Mouse (Mus musculus): ENCODE measurements around the gene Chchd6.
A peak's percentile ranks its signal among the peaks of the same experiment; 100 is the strongest.

GRCm38 (mm10) chr6:89344613-89345485 lies 250.6 kb downstream of the Chchd6 start:
- TF ChIP-seq CTCF (IDR thresholded peaks at IDR 0.05) (0 out of 2 replicates have a peak, but pooled peaks have one; percentile 5), POLR2A (IDR thresholded peaks at IDR 0.05; ENCODE audit: insufficient read depth, low read depth, low read length) (peak; percentile 44; the same call in 1 of the 2 replicates)

All from heart, adult 2 months (tissue).